Mouse (Mus musculus) myocyte (in vitro differentiated cells): ENCODE measurements at regions not wholly inside any gene's neighbourhood (a gene's known extent, or its start where the extent isn't known, plus 50 kb on each side); places are given as distances from the start of the nearest gene placed in this dataset.

Experiments used
- CEBPB ChIP-seq: IDR thresholded peaks from 2 replicates; pipeline ENCODE4 v1.6.1; 2011; ENCODE audit warnings: mild to moderate bottlenecking, moderate library complexity; ENCODE audit not compliant: poor library complexity, insufficient read depth, severe bottlenecking
- E2F4 ChIP-seq: IDR thresholded peaks from one replicate; pipeline ENCODE4 v1.6.1; 2011; ENCODE audit warnings: mild to moderate bottlenecking, control low read depth, moderate library complexity; ENCODE audit not compliant: insufficient read depth
- MAX ChIP-seq: IDR thresholded peaks from one replicate; pipeline ENCODE4 v1.6.1; 2011; ENCODE audit warnings: low read depth, mild to moderate bottlenecking, control low read depth
- MYOD1 ChIP-seq, 3 experiments: IDR thresholded peaks; one replicate each; pipeline ENCODE4 v1.6.1; 2011; ENCODE audit warnings: control low read depth in 2 of 3, low read depth in 2 of 3, mild to moderate bottlenecking in 2 of 3, moderate library complexity in 1 of 3; ENCODE audit not compliant: insufficient read length in 2 of 3, control insufficient read depth in 1 of 3
- MYOG ChIP-seq, 3 experiments: IDR thresholded peaks; one replicate each; pipeline ENCODE4 v1.6.1; 2011; ENCODE audit warnings: control low read depth in 2 of 3, low read depth in 2 of 3, mild to moderate bottlenecking in 2 of 3; ENCODE audit not compliant: insufficient read length in 2 of 3, control insufficient read depth in 1 of 3, insufficient read depth in 1 of 3
- POLR2A ChIP-seq: IDR thresholded peaks from one replicate; pipeline ENCODE4 v1.6.1; 2011; ENCODE audit warnings: low read depth, mild to moderate bottlenecking, control low read depth, moderate library complexity; ENCODE audit not compliant: insufficient read length
- POLR2AphosphoS2 ChIP-seq: IDR thresholded peaks from one replicate; pipeline ENCODE4 v1.6.1; 2011; ENCODE audit warnings: low read depth, control low read depth; ENCODE audit not compliant: insufficient read length
- SRF ChIP-seq: IDR thresholded peaks from one replicate; pipeline ENCODE4 v1.6.1; 2011; ENCODE audit warnings: low read depth; ENCODE audit not compliant: control insufficient read depth, insufficient read length
- TCF12 ChIP-seq: IDR thresholded peaks from one replicate; pipeline ENCODE4 v1.6.1; 2011; ENCODE audit warnings: mild to moderate bottlenecking, control low read depth; ENCODE audit not compliant: poor library complexity, insufficient read depth, severe bottlenecking
- TCF3 ChIP-seq: IDR thresholded peaks from one replicate; pipeline ENCODE4 v1.6.1; 2011; ENCODE audit warnings: low read depth, control low read depth; ENCODE audit not compliant: insufficient read length
- USF1 ChIP-seq: IDR thresholded peaks from one replicate; pipeline ENCODE4 v1.6.1; 2011; ENCODE audit warnings: low read depth, mild to moderate bottlenecking, control low read depth, moderate library complexity

DNA sequence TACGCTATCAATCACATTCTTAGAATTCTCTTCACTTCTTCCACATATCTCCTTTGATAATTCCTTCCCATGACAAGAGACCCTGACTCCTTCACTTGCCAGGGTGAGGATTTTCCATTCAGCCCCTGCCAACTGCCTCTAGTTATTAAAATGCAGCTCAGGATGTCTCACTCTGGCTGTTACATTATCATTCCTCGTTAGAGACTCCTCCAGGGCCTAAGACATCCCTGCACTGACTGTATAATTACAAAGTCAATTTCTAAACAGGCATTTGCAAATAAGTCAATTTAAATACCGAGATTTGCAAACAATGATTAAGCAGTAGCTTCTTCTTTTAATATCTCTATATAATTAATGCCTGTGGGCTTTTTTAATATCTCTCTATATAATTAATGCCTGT, 184.3 kb downstream of the Tlr4 start:
- TF ChIP-seq MYOG (IDR thresholded peaks at IDR 0.05; ENCODE audit: control insufficient read depth in 1 of 3, insufficient read depth in 1 of 3, insufficient read length in 2 of 3, low read depth in 2 of 3) (no peak), USF1 (no peak), MYOD1 (IDR thresholded peaks at IDR 0.05; ENCODE audit: control insufficient read depth in 1 of 3, insufficient read length in 2 of 3, low read depth in 2 of 3) (no peak), E2F4 (no peak), TCF12 (no peak), POLR2A (no peak), SRF (no peak), TCF3 (no peak), POLR2AphosphoS2 (no peak), CEBPB (no peak), MAX (no peak)
